Mouse (Mus musculus) neural tube, embryonic 15.5 days (tissue): ENCODE measurements around the gene Gm21983. TPM values are rescaled to one million over a fixed set of nuclear protein-coding genes. Genes with fewer than 3 reads are reported as not detected.

ENCODE experiments used
- ATAC-seq: fragments of 200-750 bp; cut with Nextera tagmentation; 2 replicates; pipeline ENCODE4 v1.8.0; 2017; ENCODE audit warnings: mild to moderate bottlenecking, moderate TSS enrichment, moderate library complexity; ENCODE audit not compliant: low FRiP score
- H3K27ac ChIP-seq: fragments of 300-500 bp; sonication (generic); replicated peaks from 2 replicates; pipeline ENCODE4 v1.5.1; 2015; ENCODE audit warnings: mild to moderate bottlenecking, inconsistent platforms
- H3K27me3 ChIP-seq: fragments of 300-500 bp; sonication (generic); replicated peaks from 2 replicates; pipeline ENCODE4 v1.6.1; 2015; ENCODE audit warnings: inconsistent platforms
- H3K36me3 ChIP-seq: fragments of 300-500 bp; sonication (generic); 2 replicates; pipeline ENCODE4 v1.6.1; 2015; ENCODE audit warnings: inconsistent platforms
- H3K4me1 ChIP-seq: fragments of 300-500 bp; sonication (generic); 2 replicates; pipeline ENCODE4 v1.6.1; 2015; ENCODE audit warnings: inconsistent platforms
- H3K4me2 ChIP-seq: fragments of 300-500 bp; sonication (generic); 2 replicates; pipeline ENCODE4 v1.6.1; 2015; ENCODE audit warnings: inconsistent platforms, mild to moderate bottlenecking, moderate library complexity
- H3K4me3 ChIP-seq: fragments of 300-500 bp; sonication (generic); replicated peaks from 2 replicates; pipeline ENCODE4 v1.5.1; 2015; ENCODE audit warnings: mild to moderate bottlenecking, inconsistent platforms
- H3K9ac ChIP-seq: fragments of 300-500 bp; sonication (generic); replicated peaks from 2 replicates; pipeline ENCODE4 v1.6.1; 2015; ENCODE audit warnings: mild to moderate bottlenecking, inconsistent platforms
- H3K9me3 ChIP-seq: fragments of 300-500 bp; sonication (generic); replicated peaks from 2 replicates; pipeline ENCODE4 v1.6.1; 2016; ENCODE audit warnings: inconsistent platforms
- WGBS: fragments of 180-500 bp; shearing (Covaris S2); methylation state at CpG from one replicate; pipeline ENCODE4 v1.1.7; 2015; ENCODE audit warnings: mixed read lengths; 5-methylcytosine and 5-hydroxymethylcytosine counted together
- polyA plus RNA-seq: library from polyadenylated mRNA; unstranded; fragments of >200 nt; fragmentation: Nextera tagmentation; extraction: Ambion mirVana; gene quantifications from 2 replicates; pipeline ENCODE4 v1.2.1, GENCODE M21; 2015

The Gm21983 gene
- polyA plus RNA-seq, 1 experiment from 2014 or later = 0.90 TPM

- H3K9ac ChIP-seq = peak overlapping the region; percentile 84
- peak overlapping the region; percentile 88 for H3K4me2 ChIP-seq
- peak overlapping the region; percentile 99 for H3K27ac ChIP-seq
- peak overlapping the region; percentile 75 for H3K4me3 ChIP-seq
- ATAC-seq = peak; percentile 68
- no peaks in the 10 kb centered on the region for H3K27me3 ChIP-seq
- H3K36me3 ChIP-seq = peaks cover 15% of the 10 kb centered on the region; the same call in 1 of the 2 replicates
- no peaks in the 10 kb centered on the region for H3K9me3 ChIP-seq
- 1% methylated on average over 35 of the region's 43 CpGs for WGBS
- peaks cover 55% of the 10 kb centered on the region for H3K4me1 ChIP-seq
Observed at GRCm38 (mm10) chr7:27166229-27166613, 14.7 kb downstream of the Gm21983 start.

- peak overlapping the region; percentile 75 for H3K4me3 ChIP-seq
- peak overlapping the region; percentile 99 for H3K27ac ChIP-seq
- no peak for ATAC-seq
- peak overlapping the region; percentile 88 for H3K4me2 ChIP-seq
- H3K27me3 ChIP-seq = no peaks in the 10 kb centered on the region
- H3K9ac ChIP-seq = peak overlapping the region; percentile 84
- H3K4me1 ChIP-seq = peaks cover 60% of the 10 kb centered on the region
- H3K9me3 ChIP-seq = no peaks in the 10 kb centered on the region
- WGBS = 1% methylated on average over 8 of the region's 8 CpGs
- peaks cover 10% of the 10 kb centered on the region; the same call in 1 of the 2 replicates for H3K36me3 ChIP-seq
Observed at GRCm38 (mm10) chr7:27165696-27166095, 15.2 kb downstream of the Gm21983 start.

- H3K27ac ChIP-seq = peak overlapping the region; percentile 99; the same call in 1 of the 2 replicates
- H3K9ac ChIP-seq = peak overlapping the region; percentile 84
- ATAC-seq = no peak
- H3K9me3 ChIP-seq = no peaks in the 10 kb centered on the region
- peaks cover 66% of the 10 kb centered on the region for H3K4me1 ChIP-seq
- H3K36me3 ChIP-seq = peaks cover 5% of the 10 kb centered on the region; the same call in 1 of the 2 replicates
- WGBS = 66% methylated on average over 23 of the region's 23 CpGs
- H3K27me3 ChIP-seq = no peaks in the 10 kb centered on the region
- H3K4me2 ChIP-seq = peak overlapping the region; percentile 88
- peak overlapping the region; percentile 75 for H3K4me3 ChIP-seq
Observed at GRCm38 (mm10) chr7:27165007-27165655, 15.8 kb downstream of the Gm21983 start.

GRCm38 (mm10) chr7:27164112-27164947, 16.6 kb downstream of the Gm21983 start:
- Histone ChIP-seq H3K9me3 (no peaks in the 10 kb centered on the region), H3K4me3 (peak overlapping the region; percentile 75), H3K36me3 (peaks cover 9% of the 10 kb centered on the region; the same call in 1 of the 2 replicates), H3K27ac (no peak overlapping the region), H3K4me1 (peaks cover 72% of the 10 kb centered on the region), H3K27me3 (no peaks in the 10 kb centered on the region), H3K9ac (peak overlapping the region; percentile 84), H3K4me2 (peak overlapping the region; percentile 88)
- 84% methylated on average over 33 of the region's 33 CpGs for WGBS
- ATAC-seq = no peak

- WGBS = 76% methylated on average over 5 of the region's 5 CpGs
- Histone ChIP-seq H3K4me3 (peak overlapping the region; percentile 75), H3K4me1 (peaks cover 72% of the 10 kb centered on the region), H3K4me2 (peak overlapping the region; percentile 88), H3K36me3 (peaks cover 17% of the 10 kb centered on the region), H3K27me3 (no peaks in the 10 kb centered on the region), H3K9ac (peak overlapping the region; percentile 47), H3K27ac (no peak overlapping the region), H3K9me3 (no peaks in the 10 kb centered on the region)
- no peak for ATAC-seq
Observed at GRCm38 (mm10) chr7:27163450-27163805, 17.5 kb downstream of the Gm21983 start.

- no peak overlapping the region for H3K27ac ChIP-seq
- no peak for ATAC-seq
- H3K9ac ChIP-seq = peak overlapping the region; percentile 47
- H3K4me1 ChIP-seq = peaks cover 72% of the 10 kb centered on the region
- H3K27me3 ChIP-seq = no peaks in the 10 kb centered on the region
- H3K9me3 ChIP-seq = no peaks in the 10 kb centered on the region
- H3K4me2 ChIP-seq = peak overlapping the region; percentile 88
- peaks cover 22% of the 10 kb centered on the region for H3K36me3 ChIP-seq
- 81% methylated on average over 5 of the region's 5 CpGs for WGBS
- H3K4me3 ChIP-seq = peak overlapping the region; percentile 75; the same call in 1 of the 2 replicates
Observed at GRCm38 (mm10) chr7:27162780-27163449, 18.0 kb downstream of the Gm21983 start.

GRCm38 (mm10) chr7:27161744-27162143, 19.1 kb downstream of the Gm21983 start:
- no peak for ATAC-seq
- Histone ChIP-seq H3K4me1 (peaks cover 64% of the 10 kb centered on the region), H3K4me2 (no peak overlapping the region; the same call in 1 of the 2 replicates), H3K9ac (no peak overlapping the region), H3K36me3 (peaks cover 30% of the 10 kb centered on the region), H3K9me3 (no peaks in the 10 kb centered on the region), H3K27me3 (no peaks in the 10 kb centered on the region), H3K27ac (no peak overlapping the region), H3K4me3 (no peak overlapping the region)
- WGBS = 89% methylated on average over 4 of the region's 4 CpGs

GRCm38 (mm10) chr7:27160921-27161320, 20.0 kb downstream of the Gm21983 start:
- no peak overlapping the region for H3K27ac ChIP-seq
- H3K36me3 ChIP-seq = peaks cover 30% of the 10 kb centered on the region
- no peak overlapping the region for H3K4me2 ChIP-seq
- no peak for ATAC-seq
- no peaks in the 10 kb centered on the region for H3K27me3 ChIP-seq
- peaks cover 64% of the 10 kb centered on the region for H3K4me1 ChIP-seq
- H3K4me3 ChIP-seq = no peak overlapping the region
- H3K9me3 ChIP-seq = no peaks in the 10 kb centered on the region
- H3K9ac ChIP-seq = no peak overlapping the region
- 96% methylated on average over 3 of the region's 3 CpGs for WGBS

- ATAC-seq = peak; percentile 84
- Histone ChIP-seq H3K27ac (0 out of 2 replicates have a peak overlapping the region, but pooled peaks have one; percentile 18), H3K36me3 (peaks cover 30% of the 10 kb centered on the region), H3K4me2 (peak overlapping the region; percentile 13; the same call in 1 of the 2 replicates), H3K9ac (no peak overlapping the region), H3K27me3 (no peaks in the 10 kb centered on the region), H3K4me1 (peaks cover 54% of the 10 kb centered on the region), H3K9me3 (no peaks in the 10 kb centered on the region), H3K4me3 (no peak overlapping the region)
- WGBS = 10% methylated on average over 8 of the region's 8 CpGs
Observed at GRCm38 (mm10) chr7:27159882-27160281, 21.0 kb downstream of the Gm21983 start.

GRCm38 (mm10) chr7:27159256-27159655, 21.6 kb downstream of the Gm21983 start:
- Histone ChIP-seq H3K4me2 (no peak overlapping the region), H3K27ac (no peak overlapping the region)

GRCm38 (mm10) chr7:27158171-27158570, 22.7 kb downstream of the Gm21983 start:
- H3K27ac ChIP-seq = no peak overlapping the region
- no peaks in the 10 kb centered on the region for H3K27me3 ChIP-seq
- H3K9me3 ChIP-seq = no peaks in the 10 kb centered on the region
- no peak for ATAC-seq
- peaks cover 30% of the 10 kb centered on the region for H3K36me3 ChIP-seq
- H3K9ac ChIP-seq = no peak overlapping the region
- peaks cover 37% of the 10 kb centered on the region for H3K4me1 ChIP-seq
- no peak overlapping the region for H3K4me2 ChIP-seq
- H3K4me3 ChIP-seq = no peak overlapping the region
- WGBS = 95% methylated on average over 9 of the region's 9 CpGs

More at GRCm38 (mm10) chr7:27159256-27159655, 21.6 kb downstream of the Gm21983 start:
- Histone ChIP-seq H3K9me3 (no peaks in the 10 kb centered on the region), H3K36me3 (peaks cover 30% of the 10 kb centered on the region), H3K9ac (no peak overlapping the region), H3K4me3 (no peak overlapping the region), H3K27me3 (no peaks in the 10 kb centered on the region), H3K4me1 (peaks cover 48% of the 10 kb centered on the region)
- no peak for ATAC-seq
- 95% methylated on average over 6 of the region's 6 CpGs for WGBS
